In the genomic region with DNA sequence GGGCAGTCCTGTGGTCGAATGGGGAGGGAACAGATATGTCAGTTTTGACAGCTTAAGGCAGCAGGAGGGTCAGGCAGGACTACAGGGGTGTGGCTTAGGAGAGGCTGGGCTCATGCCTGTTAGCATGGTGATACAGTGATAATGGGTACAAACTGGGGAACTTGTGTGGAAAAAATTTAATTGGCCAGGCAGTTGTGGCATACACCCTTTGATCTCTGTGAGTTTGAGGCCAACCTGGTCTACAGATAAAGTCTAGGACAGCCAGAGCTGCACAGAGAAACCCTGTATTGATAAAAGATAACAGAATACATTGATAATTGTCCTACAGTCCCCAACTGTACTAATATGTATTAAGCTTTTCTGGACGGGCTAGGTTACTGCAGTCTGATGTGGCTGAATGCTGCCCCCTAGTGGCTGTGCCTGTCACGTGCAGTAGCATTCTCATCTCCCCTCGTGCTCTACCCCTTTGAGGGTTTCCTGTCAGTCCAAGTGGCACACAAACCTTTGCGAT, we compare ENCODE assay signal across 9 mouse cellular contexts. TPM values are rescaled to one million over a fixed set of nuclear protein-coding genes. Genes with fewer than 3 reads are reported as not detected.
DNase-seq lines count a peak whose midpoint lies in the region; ATAC-seq and TF ChIP-seq lines count a peak whose summit lies in the region.
"Had no signal": no experiment of that assay in that cellular context is flagged by ENCODE, and none has a peak within 500 bp of the region (broad histone marks: within the 10 kb centered on the region; RNA-seq: fewer than 3 reads in every experiment).

No protein-coding gene starts in this region.

- H3K27me3 ChIP-seq in intestine, postnatal 0 days (replicated peaks; ENCODE audit: control insufficient read depth, insufficient read depth, low read length): no peaks in the 10 kb centered on the region
- H3K27me3 ChIP-seq in liver, embryonic 12.5 days (replicated peaks): peaks cover 17% of the 10 kb centered on the region; the same call in 1 of the 2 replicates
- no peaks in the 10 kb centered on the region for H3K27me3 ChIP-seq in thymus, adult 2 months (ENCODE audit: control insufficient read depth, insufficient read depth, low read length)

- no peak for TF ChIP-seq POLR2A in embryonic fibroblast, embryonic 13.5 days (IDR thresholded peaks at IDR 0.05; ENCODE audit: low read depth, low read length)
- no peak for TF ChIP-seq POLR2A in thymus, adult 2 months (IDR thresholded peaks at IDR 0.05; ENCODE audit: control insufficient read depth, extremely low read depth, insufficient read depth, low read length, poor library complexity)

- peak; percentile 97 for TF ChIP-seq CTCF in embryonic fibroblast, embryonic 13.5 days (IDR thresholded peaks at IDR 0.05; ENCODE audit: borderline replicate concordance, insufficient read depth, low read length)
- TF ChIP-seq CTCF in intestine, postnatal 0 days (IDR thresholded peaks at IDR 0.05; ENCODE audit: low read depth): peak; percentile 89
- peak; percentile 51; the same call in 1 of the 2 replicates for TF ChIP-seq CTCF in thymus, adult 2 months (IDR thresholded peaks at IDR 0.05; ENCODE audit: borderline replicate concordance, control insufficient read depth, extremely low read depth, insufficient read depth, low read length, poor library complexity)

- H3K4me2 ChIP-seq in intestine, postnatal 0 days (replicated peaks; ENCODE audit: low read depth): no peak overlapping the region
- peak overlapping the region; percentile 55 for H3K4me2 ChIP-seq in liver, embryonic 12.5 days

- no peaks in the 10 kb centered on the region for H3K36me3 ChIP-seq in intestine, postnatal 0 days (ENCODE audit: control insufficient read depth, insufficient read depth)
- H3K36me3 ChIP-seq in liver, embryonic 12.5 days: no peaks in the 10 kb centered on the region
- H3K36me3 ChIP-seq in thymus, adult 2 months (ENCODE audit: control insufficient read depth, insufficient read depth, low read length): no peaks in the 10 kb centered on the region

- no peaks in the 10 kb centered on the region for H3K4me1 ChIP-seq in embryonic fibroblast, embryonic 13.5 days (ENCODE audit: control insufficient read depth, insufficient read depth, low read length)
- H3K4me1 ChIP-seq in intestine, postnatal 0 days (replicated peaks; ENCODE audit: control insufficient read depth, insufficient read depth, low read length): no peaks in the 10 kb centered on the region
- H3K4me1 ChIP-seq in liver, embryonic 12.5 days: peaks cover 48% of the 10 kb centered on the region
- no peaks in the 10 kb centered on the region; the same call in 1 of the 2 replicates for H3K4me1 ChIP-seq in thymus, adult 2 months (replicated peaks; ENCODE audit: control insufficient read depth, insufficient read depth, low read length)

- no peak overlapping the region for H3K9ac ChIP-seq in intestine, postnatal 0 days (ENCODE audit: low read depth, low read length)
- peak overlapping the region; percentile 44 for H3K9ac ChIP-seq in liver, embryonic 12.5 days

- peak; percentile 52 for DNase-seq in ovary, postnatal 36 days (ENCODE audit: low spot score)
- DNase-seq in ovary, adult 18-20 months (ENCODE audit: low spot score): no peak
- DNase-seq in adrenal gland, postnatal 10 days: peak; percentile 86
- peak; percentile 70 to 80 for DNase-seq in natural killer cell, adult 2 months (ENCODE audit: low spot score in 2 of 2)
- DNase-seq in thymus, adult 2 months: peak; percentile 73

- no peak overlapping the region for H3K4me3 ChIP-seq in embryonic fibroblast, embryonic 13.5 days (ENCODE audit: insufficient read depth, low read length)
- no peak overlapping the region for H3K4me3 ChIP-seq in intestine, postnatal 0 days (ENCODE audit: low read depth, low read length)
- H3K4me3 ChIP-seq in liver, embryonic 12.5 days: no peak overlapping the region
- no peak overlapping the region for H3K4me3 ChIP-seq in thymus, adult 2 months (ENCODE audit: control insufficient read depth, insufficient read depth, low read length)

- no peaks in the 10 kb centered on the region for H3K9me3 ChIP-seq in intestine, postnatal 0 days (ENCODE audit: control insufficient read depth)
- no peaks in the 10 kb centered on the region for H3K9me3 ChIP-seq in liver, embryonic 12.5 days (replicated peaks)

- H3K27ac ChIP-seq in embryonic fibroblast, embryonic 13.5 days (ENCODE audit: insufficient read depth, low read length): no peak overlapping the region
- H3K27ac ChIP-seq in intestine, postnatal 0 days (ENCODE audit: low read depth, low read length): no peak overlapping the region
- H3K27ac ChIP-seq in liver, embryonic 12.5 days: peak overlapping the region; percentile 87
- no peak overlapping the region for H3K27ac ChIP-seq in thymus, adult 2 months (ENCODE audit: control insufficient read depth, insufficient read depth, low read length)

- WGBS in intestine, postnatal 0 days: 10% methylated on average over 5 of the region's 5 CpGs
- WGBS in liver, embryonic 12.5 days (ENCODE audit: insufficient replicate concordance): 3% methylated on average over 5 of the region's 5 CpGs
- 17% methylated on average over 5 of the region's 5 CpGs for WGBS in thymus, adult 2 months

- ATAC-seq in intestine, postnatal 0 days: peak; percentile 50; the same call in 1 of the 2 replicates
- ATAC-seq in liver, embryonic 12.5 days: peak; percentile 90

RNA-seq across cellular contexts. Expression of gene Tmprss9, which starts 8.5 kb away (rescaled TPM):
- total RNA-seq in adrenal gland, postnatal 10 days (2021): under 1 TPM; 0.09 to 0.12 TPM
- not detected in 2 replicates for polyA plus RNA-seq in embryonic fibroblast, embryonic 13.5 days (2011; ENCODE audit: insufficient read length, low read depth, missing spikeins)
- polyA plus RNA-seq in intestine, postnatal 0 days (2015; fragmentation: Nextera tagmentation; extraction: Ambion mirVana): not detected in 2 replicates
- 0.04 and 0.05 TPM in 2 replicates for polyA plus RNA-seq in liver, embryonic 12.5 days (2016; fragmentation: Nextera tagmentation; extraction: Ambion mirVana)
- 0.23 and 0.28 TPM in 2 replicates for polyA plus RNA-seq in thymus, adult 2 months (2012; rRNA removed)

RNA-seq across cellular contexts. Expression of gene Timm13, which starts 20.6 kb away (rescaled TPM):
- total RNA-seq in adrenal gland, postnatal 10 days (2021): 100 to 1,000 TPM; 271 to 285 TPM
- 75.8 and 89.2 TPM in 2 replicates for polyA plus RNA-seq in embryonic fibroblast, embryonic 13.5 days (2011; ENCODE audit: insufficient read length, low read depth, missing spikeins)
- 358 and 367 TPM in 2 replicates for polyA plus RNA-seq in intestine, postnatal 0 days (2015; fragmentation: Nextera tagmentation; extraction: Ambion mirVana)
- polyA plus RNA-seq in liver, embryonic 12.5 days (2016; fragmentation: Nextera tagmentation; extraction: Ambion mirVana): 271 and 301 TPM in 2 replicates
- polyA plus RNA-seq in thymus, adult 2 months (2012; rRNA removed): 227 and 310 TPM in 2 replicates

RNA-seq across cellular contexts. Expression of gene Sppl2b, which starts 25.1 kb away (rescaled TPM):
- total RNA-seq in adrenal gland, postnatal 10 days (2021): 10 to 100 TPM; 25.3 to 39.8 TPM
- polyA plus RNA-seq in embryonic fibroblast, embryonic 13.5 days (2011; ENCODE audit: insufficient read length, low read depth, missing spikeins): 23.8 and 30.9 TPM in 2 replicates
- 12.9 and 13.4 TPM in 2 replicates for polyA plus RNA-seq in intestine, postnatal 0 days (2015; fragmentation: Nextera tagmentation; extraction: Ambion mirVana)
- 66.1 and 70.5 TPM in 2 replicates for polyA plus RNA-seq in liver, embryonic 12.5 days (2016; fragmentation: Nextera tagmentation; extraction: Ambion mirVana)
- polyA plus RNA-seq in thymus, adult 2 months (2012; rRNA removed): 153 and 167 TPM in 2 replicates

RNA-seq across cellular contexts. Expression of gene Lsm7, which starts 25.2 kb away (rescaled TPM):
- total RNA-seq in adrenal gland, postnatal 10 days (2021): 10 to 100 TPM; 35.3 to 37.8 TPM
- 75.6 and 106 TPM in 2 replicates for polyA plus RNA-seq in embryonic fibroblast, embryonic 13.5 days (2011; ENCODE audit: insufficient read length, low read depth, missing spikeins)
- polyA plus RNA-seq in intestine, postnatal 0 days (2015; fragmentation: Nextera tagmentation; extraction: Ambion mirVana): 129 and 130 TPM in 2 replicates
- 235 and 245 TPM in 2 replicates for polyA plus RNA-seq in liver, embryonic 12.5 days (2016; fragmentation: Nextera tagmentation; extraction: Ambion mirVana)
- 187 and 242 TPM in 2 replicates for polyA plus RNA-seq in thymus, adult 2 months (2012; rRNA removed)

RNA-seq across cellular contexts. Expression of gene Lingo3, which starts 36.3 kb away (rescaled TPM):
- 1 to 10 TPM in 1 of 2 experiments, under 1 TPM in 1; 0.99 to 1.5 TPM for total RNA-seq in adrenal gland, postnatal 10 days (2021)
- 0.19 TPM in 1 of 2 replicates, not detected in the other for polyA plus RNA-seq in embryonic fibroblast, embryonic 13.5 days (2011; ENCODE audit: insufficient read length, low read depth, missing spikeins)
- polyA plus RNA-seq in intestine, postnatal 0 days (2015; fragmentation: Nextera tagmentation; extraction: Ambion mirVana): 0.04 TPM in 1 of 2 replicates, not detected in the other
- not detected in 2 replicates for polyA plus RNA-seq in liver, embryonic 12.5 days (2016; fragmentation: Nextera tagmentation; extraction: Ambion mirVana)
- 0.10 and 1.0 TPM in 2 replicates for polyA plus RNA-seq in thymus, adult 2 months (2012; rRNA removed)
- polyA plus RNA-seq: gonadal fat pad, adult 2 months had no signal
